Mouse (Mus musculus): ENCODE results near the gene Gm7792. TPM values are rescaled to one million over a fixed set of nuclear protein-coding genes. Genes with fewer than 3 reads are reported as not detected.
"Not testable (repeated sequence)": the region's sequence is repeated elsewhere in the genome, so short reads cannot be mapped to it uniquely, and the experiment has no call there.

Gene Gm7792
- not detected in 2 replicates for polyA plus RNA-seq (2015; fragmentation: Nextera tagmentation; extraction: Ambion mirVana)

DNA sequence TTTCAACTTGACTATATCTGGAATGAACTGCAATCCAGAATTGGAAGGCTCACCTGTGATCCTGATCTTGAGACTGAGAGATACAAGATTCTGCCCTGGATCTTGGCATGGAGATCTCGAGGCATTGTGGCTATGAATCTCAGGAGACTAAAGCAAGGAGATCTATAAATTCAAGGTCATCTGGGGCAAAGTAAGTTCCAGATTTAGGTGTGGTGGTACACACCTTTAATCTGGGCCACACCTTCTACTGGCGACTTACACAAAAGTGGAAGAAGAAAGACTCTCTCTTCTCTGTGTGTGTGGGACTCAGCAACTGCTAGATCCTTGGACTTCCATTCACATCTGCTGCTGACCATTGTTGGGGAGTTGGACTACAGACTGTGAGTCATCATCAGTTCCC is at the start of gene Gm7792:
Gene Gm7792 (plus strand): TSS at position 301 of the 400 bp plus-strand sequence.
- H3K9me3 ChIP-seq (replicated peaks; ENCODE audit: control insufficient read depth, low read length); H3K4me2 ChIP-seq (ENCODE audit: low read depth, low read length); H3K4me3 ChIP-seq (replicated peaks; ENCODE audit: low read length); ATAC-seq (ENCODE audit: insufficient read depth, low FRiP score); H3K27ac ChIP-seq (ENCODE audit: low read length); H3K36me3 ChIP-seq (ENCODE audit: control insufficient read depth, insufficient read depth, low read length); H3K9ac ChIP-seq (ENCODE audit: low read length); H3K4me1 ChIP-seq (ENCODE audit: control insufficient read depth, insufficient read depth, low read length); H3K27me3 ChIP-seq (ENCODE audit: control insufficient read depth, insufficient read depth, low read length): not testable (repeated sequence)
- WGBS = 100% methylated on average over 1 of the region's 2 CpGs

Other genes with a start within 250 kb of the Gm7792 start
- not detected in 2 replicates for gene C87414, start 172.2 kb upstream of the Gm7792 start, polyA plus RNA-seq (2015; fragmentation: Nextera tagmentation; extraction: Ambion mirVana)
- gene Gm16429, start 85.3 kb downstream of the Gm7792 start, polyA plus RNA-seq (2015; fragmentation: Nextera tagmentation; extraction: Ambion mirVana) = not detected in 2 replicates
- gene BC061212, start 226.8 kb downstream of the Gm7792 start, polyA plus RNA-seq (2015; fragmentation: Nextera tagmentation; extraction: Ambion mirVana) = not detected in 2 replicates
- not detected in 2 replicates for gene Gm6351, start 232.6 kb downstream of the Gm7792 start, polyA plus RNA-seq (2015; fragmentation: Nextera tagmentation; extraction: Ambion mirVana)

Measured in stomach, embryonic 16.5 days (tissue).